Mouse (Mus musculus): ENCODE measurements around the gene Cd274. TPM values are rescaled to one million over a fixed set of nuclear protein-coding genes. Genes with fewer than 3 reads are reported as not detected.

The Cd274 gene
- polyA plus RNA-seq, 1 experiment from 2014 or later, result 0.21 TPM

GRCm38 (mm10) chr19:29344868-29345267, 22.4 kb upstream of the Cd274 start:
- no peaks in the 10 kb centered on the region for H3K4me1 ChIP-seq (replicated peaks)
- no peak overlapping the region for H3K4me2 ChIP-seq
- no peak overlapping the region for H3K4me3 ChIP-seq (replicated peaks)
- no peaks in the 10 kb centered on the region for H3K9me3 ChIP-seq
- H3K36me3 ChIP-seq, result peaks cover 2% of the 10 kb centered on the region; the same call in 1 of the 2 replicates
- H3K27me3 ChIP-seq, result no peaks in the 10 kb centered on the region
- H3K27ac ChIP-seq, result no peak overlapping the region
- no peak for ATAC-seq (ENCODE audit: insufficient number of reproducible peaks, insufficient read depth, low FRiP score, low TSS enrichment, low read depth)
- no peak overlapping the region for H3K9ac ChIP-seq (replicated peaks)

GRCm38 (mm10) chr19:29345636-29346035, 21.6 kb upstream of the Cd274 start:
- Histone ChIP-seq H3K4me3 (replicated peaks) (no peak overlapping the region), H3K9me3 (no peaks in the 10 kb centered on the region), H3K27me3 (no peaks in the 10 kb centered on the region), H3K9ac (replicated peaks) (no peak overlapping the region), H3K36me3 (peaks cover 5% of the 10 kb centered on the region; the same call in 1 of the 2 replicates), H3K4me1 (replicated peaks) (no peaks in the 10 kb centered on the region), H3K4me2 (no peak overlapping the region), H3K27ac (no peak overlapping the region)
- 82% methylated on average over 6 of the region's 6 CpGs for WGBS
- ATAC-seq (ENCODE audit: insufficient number of reproducible peaks, insufficient read depth, low FRiP score, low TSS enrichment, low read depth), result no peak

GRCm38 (mm10) chr19:29350991-29351390, 16.3 kb upstream of the Cd274 start:
- Histone ChIP-seq H3K4me2 (no peak overlapping the region), H3K27ac (no peak overlapping the region), H3K4me3 (replicated peaks) (no peak overlapping the region), H3K4me1 (replicated peaks) (no peaks in the 10 kb centered on the region), H3K27me3 (no peaks in the 10 kb centered on the region), H3K36me3 (peaks cover 5% of the 10 kb centered on the region; the same call in 1 of the 2 replicates), H3K9ac (replicated peaks) (no peak overlapping the region), H3K9me3 (no peaks in the 10 kb centered on the region)
- 66% methylated on average over 5 of the region's 5 CpGs for WGBS
- ATAC-seq (ENCODE audit: insufficient number of reproducible peaks, insufficient read depth, low FRiP score, low TSS enrichment, low read depth), result no peak

- Histone ChIP-seq H3K36me3 (no peaks in the 10 kb centered on the region; the same call in 1 of the 2 replicates), H3K9me3 (no peaks in the 10 kb centered on the region), H3K27me3 (no peaks in the 10 kb centered on the region), H3K4me3 (replicated peaks) (peak overlapping the region; percentile 36), H3K9ac (replicated peaks) (0 out of 2 replicates have a peak overlapping the region, but pooled peaks have one; percentile 18), H3K4me2 (peak overlapping the region; percentile 63), H3K27ac (no peak overlapping the region), H3K4me1 (replicated peaks) (no peaks in the 10 kb centered on the region)
- peak; percentile 31; the same call in 1 of the 2 replicates for ATAC-seq (ENCODE audit: insufficient number of reproducible peaks, insufficient read depth, low FRiP score, low TSS enrichment, low read depth)
- WGBS, result 4% methylated on average over 20 of the region's 20 CpGs
These were observed 12.1 kb upstream of the Cd274 start for GRCm38 (mm10) chr19:29354895-29355877.

- no peak for ATAC-seq (ENCODE audit: insufficient number of reproducible peaks, insufficient read depth, low FRiP score, low TSS enrichment, low read depth)
- WGBS, result 81% methylated on average over 11 of the region's 11 CpGs
- H3K9ac ChIP-seq (replicated peaks), result no peak overlapping the region
- H3K27ac ChIP-seq, result no peak overlapping the region
- peaks cover 5% of the 10 kb centered on the region; the same call in 1 of the 2 replicates for H3K4me1 ChIP-seq (replicated peaks)
- H3K36me3 ChIP-seq, result no peaks in the 10 kb centered on the region
- H3K4me3 ChIP-seq (replicated peaks), result no peak overlapping the region
- no peaks in the 10 kb centered on the region for H3K9me3 ChIP-seq
- no peaks in the 10 kb centered on the region for H3K27me3 ChIP-seq
- H3K4me2 ChIP-seq, result no peak overlapping the region
These were observed 11.0 kb upstream of the Cd274 start for GRCm38 (mm10) chr19:29356281-29356680.

GRCm38 (mm10) chr19:29360251-29360650, 7.0 kb upstream of the Cd274 start:
- no peak overlapping the region for H3K4me2 ChIP-seq
- no peak for ATAC-seq (ENCODE audit: insufficient number of reproducible peaks, insufficient read depth, low FRiP score, low TSS enrichment, low read depth)
- H3K4me3 ChIP-seq (replicated peaks), result no peak overlapping the region
- H3K27me3 ChIP-seq, result peaks cover 6% of the 10 kb centered on the region; the same call in 1 of the 2 replicates
- 78% methylated on average over 5 of the region's 5 CpGs for WGBS
- H3K9ac ChIP-seq (replicated peaks), result no peak overlapping the region
- H3K27ac ChIP-seq, result no peak overlapping the region
- H3K4me1 ChIP-seq (replicated peaks), result peaks cover 7% of the 10 kb centered on the region; the same call in 1 of the 2 replicates
- H3K36me3 ChIP-seq, result no peaks in the 10 kb centered on the region
- no peaks in the 10 kb centered on the region for H3K9me3 ChIP-seq

GRCm38 (mm10) chr19:29361468-29362130, 5.7 kb upstream of the Cd274 start:
- H3K27ac ChIP-seq, result no peak overlapping the region
- H3K4me3 ChIP-seq (replicated peaks), result peak overlapping the region; percentile 54
- peak overlapping the region; percentile 53 for H3K9ac ChIP-seq (replicated peaks)
- peaks cover 7% of the 10 kb centered on the region; the same call in 1 of the 2 replicates for H3K27me3 ChIP-seq
- no peaks in the 10 kb centered on the region for H3K36me3 ChIP-seq
- H3K4me1 ChIP-seq (replicated peaks), result peaks cover 7% of the 10 kb centered on the region; the same call in 1 of the 2 replicates
- peak overlapping the region; percentile 68 for H3K4me2 ChIP-seq
- ATAC-seq (ENCODE audit: insufficient number of reproducible peaks, insufficient read depth, low FRiP score, low TSS enrichment, low read depth), result peak; percentile 96
- 3% methylated on average over 33 of the region's 33 CpGs for WGBS
- no peaks in the 10 kb centered on the region for H3K9me3 ChIP-seq

DNA sequence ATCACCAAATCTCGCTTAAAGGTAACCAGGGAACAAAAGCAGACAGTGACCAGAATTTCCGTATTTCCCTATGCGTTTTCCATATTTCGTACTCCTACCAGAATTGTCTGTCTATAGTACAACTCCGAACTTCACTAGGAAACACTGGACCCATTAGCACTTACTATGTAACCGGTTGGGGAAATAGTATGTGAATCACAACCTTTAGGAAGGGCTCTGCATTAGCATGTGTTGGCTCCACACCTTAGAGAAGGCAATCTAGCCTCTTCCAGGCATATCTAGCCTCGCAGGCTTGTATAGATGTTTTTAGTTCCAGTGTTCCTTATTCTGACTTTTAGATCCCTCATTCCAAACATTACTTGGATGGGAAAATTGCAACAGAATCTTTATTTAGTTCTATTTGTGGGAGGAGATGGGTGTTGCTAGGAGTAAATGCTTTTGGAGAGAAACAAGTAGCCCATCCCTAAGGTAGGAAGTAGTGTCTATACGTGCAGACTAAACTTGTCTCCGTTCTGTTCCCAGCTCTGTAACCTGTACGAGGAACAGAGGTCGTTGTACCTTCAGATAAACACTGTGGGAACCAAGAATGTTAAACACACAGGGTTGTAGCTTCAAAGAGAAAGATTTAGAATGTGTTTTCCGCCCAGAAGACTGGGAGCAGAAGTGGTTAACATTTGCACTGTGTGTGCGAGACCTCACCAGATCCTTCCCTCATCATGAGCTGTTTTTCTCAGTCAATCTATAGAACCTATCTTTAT, 4.9 kb upstream of the Cd274 start:
- Histone ChIP-seq H3K4me1 (replicated peaks) (peaks cover 12% of the 10 kb centered on the region; the same call in 1 of the 2 replicates), H3K4me3 (replicated peaks) (peak overlapping the region; percentile 54), H3K27me3 (peaks cover 8% of the 10 kb centered on the region; the same call in 1 of the 2 replicates), H3K27ac (no peak overlapping the region), H3K36me3 (no peaks in the 10 kb centered on the region), H3K9ac (replicated peaks) (0 out of 2 replicates have a peak overlapping the region, but pooled peaks have one; percentile 9), H3K9me3 (no peaks in the 10 kb centered on the region), H3K4me2 (peak overlapping the region; percentile 68)
- 41% methylated on average over 13 of the region's 13 CpGs for WGBS
- no peak for ATAC-seq (ENCODE audit: insufficient number of reproducible peaks, insufficient read depth, low FRiP score, low TSS enrichment, low read depth)

- ATAC-seq (ENCODE audit: insufficient number of reproducible peaks, insufficient read depth, low FRiP score, low TSS enrichment, low read depth), result no peak
- 88% methylated on average over 7 of the region's 7 CpGs for WGBS
- H3K4me3 ChIP-seq (replicated peaks), result no peak overlapping the region
- peaks cover 11% of the 10 kb centered on the region; the same call in 1 of the 2 replicates for H3K27me3 ChIP-seq
- peaks cover 15% of the 10 kb centered on the region; the same call in 1 of the 2 replicates for H3K4me1 ChIP-seq (replicated peaks)
- no peak overlapping the region for H3K27ac ChIP-seq
- no peak overlapping the region for H3K4me2 ChIP-seq
- H3K9ac ChIP-seq (replicated peaks), result no peak overlapping the region
- H3K9me3 ChIP-seq, result no peaks in the 10 kb centered on the region
- no peaks in the 10 kb centered on the region for H3K36me3 ChIP-seq
These were observed 3.7 kb upstream of the Cd274 start for GRCm38 (mm10) chr19:29363557-29363956.

DNA sequence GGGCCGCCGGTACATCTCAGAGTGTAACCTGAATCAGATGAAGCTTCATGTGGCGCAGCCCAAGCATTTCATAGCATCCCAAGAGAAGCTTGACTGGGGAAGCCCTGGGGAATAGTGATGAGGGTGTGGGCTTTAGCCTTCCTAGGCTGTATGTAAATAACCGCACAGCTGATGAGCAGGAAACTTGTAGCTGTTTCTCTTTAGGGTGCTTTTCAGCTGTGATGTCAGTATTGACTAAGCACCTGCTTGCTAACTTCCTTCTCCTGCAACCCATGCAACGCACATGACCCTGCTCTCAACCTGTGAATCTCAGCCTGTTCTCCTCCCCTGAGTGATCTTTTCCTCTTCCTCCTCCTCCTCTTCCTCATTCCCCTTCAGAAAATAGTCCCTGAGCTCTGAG, 3.2 kb upstream of the Cd274 start:
- no peak overlapping the region for H3K9ac ChIP-seq (replicated peaks)

More for the DNA sequence above, 3.2 kb upstream of the Cd274 start:
- Histone ChIP-seq H3K27me3 (peaks cover 11% of the 10 kb centered on the region; the same call in 1 of the 2 replicates), H3K27ac (no peak overlapping the region), H3K36me3 (no peaks in the 10 kb centered on the region), H3K4me2 (no peak overlapping the region), H3K4me1 (replicated peaks) (peaks cover 15% of the 10 kb centered on the region; the same call in 1 of the 2 replicates), H3K9me3 (no peaks in the 10 kb centered on the region), H3K4me3 (replicated peaks) (no peak overlapping the region)
- no peak for ATAC-seq (ENCODE audit: insufficient number of reproducible peaks, insufficient read depth, low FRiP score, low TSS enrichment, low read depth)
- WGBS, result 76% methylated on average over 5 of the region's 5 CpGs
